Mouse (Mus musculus): ENCODE data around the gene Mfsd5.

The Mfsd5 gene

GRCm38 (mm10) chr15:102257202-102258075 is 21.8 kb upstream of the Mfsd5 start, which contains the start of gene Rarg:
Gene Rarg, minus strand, starts transcription at chr15:102257517.
- no peak for TF ChIP-seq GATA4 (IDR thresholded peaks at IDR 0.05; ENCODE audit: insufficient replicate concordance, low read length)

GRCm38 (mm10) chr15:102258076-102258470 is 21.2 kb upstream of the Mfsd5 start:
- no peak for TF ChIP-seq GATA4 (IDR thresholded peaks at IDR 0.05; ENCODE audit: insufficient replicate concordance, low read length)

- TF ChIP-seq GATA4 (IDR thresholded peaks at IDR 0.05; ENCODE audit: insufficient replicate concordance, low read length): no peak
Observed at GRCm38 (mm10) chr15:102258581-102259253, 20.5 kb upstream of the Mfsd5 start.

- no peak for TF ChIP-seq GATA4 (IDR thresholded peaks at IDR 0.05; ENCODE audit: insufficient replicate concordance, low read length)
Observed at GRCm38 (mm10) chr15:102262582-102262981, 16.7 kb upstream of the Mfsd5 start.

GRCm38 (mm10) chr15:102263037-102263436 is 16.2 kb upstream of the Mfsd5 start:
- no peak for TF ChIP-seq GATA4 (IDR thresholded peaks at IDR 0.05; ENCODE audit: insufficient replicate concordance, low read length)

GRCm38 (mm10) chr15:102265548-102265947 is 13.7 kb upstream of the Mfsd5 start:
- TF ChIP-seq GATA4 (IDR thresholded peaks at IDR 0.05; ENCODE audit: insufficient replicate concordance, low read length): no peak

GRCm38 (mm10) chr15:102270274-102270960 is 8.8 kb upstream of the Mfsd5 start, which contains the start of gene Gm9918:
Gene Gm9918, plus strand, starts transcription at chr15:102270563.
- TF ChIP-seq GATA4 (IDR thresholded peaks at IDR 0.05; ENCODE audit: insufficient replicate concordance, low read length): no peak

GRCm38 (mm10) chr15:102271441-102271840 is 7.8 kb upstream of the Mfsd5 start:
- no peak for TF ChIP-seq GATA4 (IDR thresholded peaks at IDR 0.05; ENCODE audit: insufficient replicate concordance, low read length)

- TF ChIP-seq GATA4 (IDR thresholded peaks at IDR 0.05; ENCODE audit: insufficient replicate concordance, low read length): no peak
Observed at GRCm38 (mm10) chr15:102273982-102274716, 5.1 kb upstream of the Mfsd5 start.

- no peak for TF ChIP-seq GATA4 (IDR thresholded peaks at IDR 0.05; ENCODE audit: insufficient replicate concordance, low read length)
Observed at GRCm38 (mm10) chr15:102278726-102279091, 545 bp upstream of the Mfsd5 start.

- TF ChIP-seq GATA4 (IDR thresholded peaks at IDR 0.05; ENCODE audit: insufficient replicate concordance, low read length): no peak
Observed at GRCm38 (mm10) chr15:102279783-102280520, 698 bp downstream of the Mfsd5 start.

- no peak for TF ChIP-seq GATA4 (IDR thresholded peaks at IDR 0.05; ENCODE audit: insufficient replicate concordance, low read length)
Observed at GRCm38 (mm10) chr15:102280623-102281022, 1.4 kb downstream of the Mfsd5 start.

- no peak for TF ChIP-seq GATA4 (IDR thresholded peaks at IDR 0.05; ENCODE audit: insufficient replicate concordance, low read length)
Observed at GRCm38 (mm10) chr15:102282463-102283292, 3.4 kb downstream of the Mfsd5 start.
